Mouse (Mus musculus): Measurements from ENCODE around the gene Olfr23. TPM values are rescaled to one million over a fixed set of nuclear protein-coding genes. Genes with fewer than 3 reads are reported as not detected.
"Not testable (repeated sequence)": the region's sequence is repeated elsewhere in the genome, so short reads cannot be mapped to it uniquely, and the experiment has no call there.

Olfr23 gene
- polyA plus RNA-seq (2015; fragmentation: Nextera tagmentation; extraction: Ambion mirVana), result not detected in 2 replicates

DNA sequence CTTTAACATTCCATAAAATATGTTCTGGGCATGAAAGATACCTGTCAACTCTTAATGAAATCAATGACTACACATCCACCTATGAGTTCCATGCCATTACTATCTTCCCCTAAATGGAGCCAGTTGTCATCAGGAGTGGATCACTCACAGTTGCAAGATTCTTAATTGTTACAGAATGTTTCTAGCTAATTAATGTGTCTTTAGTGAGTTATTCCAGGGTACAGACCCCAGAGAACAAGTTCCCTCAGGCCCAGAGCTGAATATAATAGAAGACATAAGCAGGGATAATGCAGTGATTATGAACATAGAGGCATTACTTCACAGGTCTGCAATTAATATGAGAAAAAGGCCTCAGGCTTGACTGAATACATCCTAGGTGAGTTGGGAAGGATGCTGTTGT lies at the start of gene Olfr23:
Olfr23 (plus strand) TSS at position 301 of the 400 bp plus-strand sequence.
- Histone ChIP-seq H3K4me1 (ENCODE audit: control insufficient read depth, insufficient read depth, low read depth, low read length) (no peaks in the 10 kb centered on the region), H3K27ac (ENCODE audit: low read depth, low read length) (no peak within 1 kb of the TSS), H3K4me3 (ENCODE audit: low read length) (no peak within 1 kb of the TSS), H3K9ac (ENCODE audit: low read depth, low read length) (no peak within 1 kb of the TSS), H3K27me3 (replicated peaks; ENCODE audit: control insufficient read depth, insufficient read depth, low read length) (no peaks in the 10 kb centered on the region), H3K4me2 (ENCODE audit: low read length) (no peak within 1 kb of the TSS), H3K9me3 (ENCODE audit: control insufficient read depth, low read length) (no peaks in the 10 kb centered on the region; the same call in 1 of the 2 replicates), H3K36me3 (ENCODE audit: control insufficient read depth, insufficient read depth, low read length) (no peaks in the 10 kb centered on the region)
- ATAC-seq, result no peak

DNA sequence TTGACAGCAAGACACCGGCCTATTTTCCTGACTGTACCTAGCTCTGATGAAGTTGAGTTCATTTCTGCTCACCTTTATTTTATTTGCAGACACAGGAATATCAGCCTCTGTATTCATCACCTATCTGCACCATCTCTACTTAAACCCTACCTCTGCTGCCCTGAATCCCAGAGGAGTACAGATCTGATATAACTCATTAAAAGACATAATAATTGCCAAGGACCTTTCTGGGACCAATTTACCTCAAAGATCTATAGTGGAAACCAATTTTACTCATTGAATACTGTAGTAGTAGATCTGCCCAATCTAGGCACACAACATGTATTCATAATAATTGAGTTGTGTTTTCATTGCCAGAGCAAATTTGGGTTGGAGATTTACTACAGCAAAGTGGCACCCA lies 45.8 kb upstream of the Olfr23 start, which contains the start of gene Olfr394:
Olfr394 (minus strand) TSS at position 101 of the 400 bp plus-strand sequence.
- H3K9me3 ChIP-seq (ENCODE audit: control insufficient read depth, low read length), result 0 out of 2 replicates have a peak, but pooled peaks cover 8% of the 10 kb centered on the region
- no peaks in the 10 kb centered on the region for H3K4me1 ChIP-seq (ENCODE audit: control insufficient read depth, insufficient read depth, low read depth, low read length)
- ATAC-seq, result no peak
- no peak within 1 kb of the TSS for H3K27ac ChIP-seq (ENCODE audit: low read depth, low read length)
- 89% methylated on average over 1 of the region's 1 CpGs for WGBS
- no peak within 1 kb of the TSS for H3K9ac ChIP-seq (ENCODE audit: low read depth, low read length)
- H3K27me3 ChIP-seq (replicated peaks; ENCODE audit: control insufficient read depth, insufficient read depth, low read length), result no peaks in the 10 kb centered on the region
- no peaks in the 10 kb centered on the region for H3K36me3 ChIP-seq (ENCODE audit: control insufficient read depth, insufficient read depth, low read length)
- no peak within 1 kb of the TSS for H3K4me3 ChIP-seq (ENCODE audit: low read length)
- H3K4me2 ChIP-seq (ENCODE audit: low read length), result no peak within 1 kb of the TSS

GRCm38 (mm10) chr11:73909199-73909598 lies 27.3 kb upstream of the Olfr23 start, which contains the start of gene Olfr395:
TSS of gene Olfr395 (minus strand) at chr11:73909299.
- H3K4me1 ChIP-seq (ENCODE audit: control insufficient read depth, insufficient read depth, low read depth, low read length); H3K36me3 ChIP-seq (ENCODE audit: control insufficient read depth, insufficient read depth, low read length); H3K9me3 ChIP-seq (ENCODE audit: control insufficient read depth, low read length); H3K4me3 ChIP-seq (ENCODE audit: low read length); H3K9ac ChIP-seq (ENCODE audit: low read depth, low read length); H3K27ac ChIP-seq (ENCODE audit: low read depth, low read length); ATAC-seq; H3K4me2 ChIP-seq (ENCODE audit: low read length); H3K27me3 ChIP-seq (replicated peaks; ENCODE audit: control insufficient read depth, insufficient read depth, low read length): not testable (repeated sequence)
- 80% methylated on average over 4 of the region's 4 CpGs for WGBS

DNA sequence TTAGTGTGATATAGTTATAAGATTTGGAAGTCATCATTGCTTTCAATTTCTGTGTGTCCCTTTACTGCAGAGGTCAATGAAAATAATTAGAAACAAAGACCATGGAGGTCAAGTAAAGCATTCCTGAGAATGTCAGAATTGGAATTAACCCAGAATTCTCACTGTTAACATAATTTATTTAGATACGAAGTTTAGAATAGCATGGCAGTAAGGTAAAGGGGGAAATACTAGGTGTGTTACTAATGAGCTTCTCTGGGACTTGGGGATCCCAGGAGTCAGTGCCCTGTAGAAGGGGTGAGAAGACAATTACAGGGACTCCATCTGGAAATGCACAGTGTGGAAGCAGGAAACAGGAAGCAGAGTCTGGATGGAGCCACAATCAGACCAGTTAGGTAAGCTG lies 24.0 kb downstream of the Olfr23 start, which contains the start of gene Olfr397:
Olfr397 (plus strand) TSS at position 301 of the 400 bp plus-strand sequence.
- WGBS, result 78% methylated on average over 1 of the region's 1 CpGs
- Histone ChIP-seq H3K4me2 (ENCODE audit: low read length) (no peak within 1 kb of the TSS), H3K27me3 (replicated peaks; ENCODE audit: control insufficient read depth, insufficient read depth, low read length) (no peaks in the 10 kb centered on the region), H3K4me3 (ENCODE audit: low read length) (no peak within 1 kb of the TSS), H3K27ac (ENCODE audit: low read depth, low read length) (no peak within 1 kb of the TSS), H3K36me3 (ENCODE audit: control insufficient read depth, insufficient read depth, low read length) (no peaks in the 10 kb centered on the region), H3K9me3 (ENCODE audit: control insufficient read depth, low read length) (peaks cover 12% of the 10 kb centered on the region), H3K9ac (ENCODE audit: low read depth, low read length) (no peak within 1 kb of the TSS), H3K4me1 (ENCODE audit: control insufficient read depth, insufficient read depth, low read depth, low read length) (no peaks in the 10 kb centered on the region)
- ATAC-seq, result no peak

GRCm38 (mm10) chr11:73990307-73990706 lies 53.8 kb downstream of the Olfr23 start, which contains the start of gene Olfr398:
TSS of gene Olfr398 (minus strand) at chr11:73990407.
- Histone ChIP-seq H3K36me3 (ENCODE audit: control insufficient read depth, insufficient read depth, low read length) (no peaks in the 10 kb centered on the region), H3K27ac (ENCODE audit: low read depth, low read length) (no peak within 1 kb of the TSS), H3K4me1 (ENCODE audit: control insufficient read depth, insufficient read depth, low read depth, low read length) (no peaks in the 10 kb centered on the region), H3K9me3 (ENCODE audit: control insufficient read depth, low read length) (peaks cover 22% of the 10 kb centered on the region), H3K9ac (ENCODE audit: low read depth, low read length) (no peak within 1 kb of the TSS), H3K27me3 (replicated peaks; ENCODE audit: control insufficient read depth, insufficient read depth, low read length) (no peaks in the 10 kb centered on the region), H3K4me3 (ENCODE audit: low read length) (no peak within 1 kb of the TSS), H3K4me2 (ENCODE audit: low read length) (no peak within 1 kb of the TSS)
- ATAC-seq, result no peak

Other genes starting within 250 kb of the Olfr23 start
- not detected in 2 replicates for gene Zfp735, start 247.9 kb upstream of the Olfr23 start, polyA plus RNA-seq (2015; fragmentation: Nextera tagmentation; extraction: Ambion mirVana)
- gene Olfr389, start 156.0 kb upstream of the Olfr23 start, polyA plus RNA-seq (2015; fragmentation: Nextera tagmentation; extraction: Ambion mirVana), result not detected in 2 replicates
- gene Olfr390, start 153.7 kb upstream of the Olfr23 start, polyA plus RNA-seq (2015; fragmentation: Nextera tagmentation; extraction: Ambion mirVana), result not detected in 2 replicates
- gene Olfr391-ps, start 133.6 kb upstream of the Olfr23 start, polyA plus RNA-seq (2015; fragmentation: Nextera tagmentation; extraction: Ambion mirVana), result not detected in 2 replicates
- not detected in 2 replicates for gene Olfr392, start 119.6 kb upstream of the Olfr23 start, polyA plus RNA-seq (2015; fragmentation: Nextera tagmentation; extraction: Ambion mirVana)
- not detected in 2 replicates for gene Olfr393, start 85.2 kb upstream of the Olfr23 start, polyA plus RNA-seq (2015; fragmentation: Nextera tagmentation; extraction: Ambion mirVana)
- not detected in 2 replicates for gene Olfr394, start 45.9 kb upstream of the Olfr23 start, polyA plus RNA-seq (2015; fragmentation: Nextera tagmentation; extraction: Ambion mirVana)
- not detected in 2 replicates for gene Olfr395, start 27.4 kb upstream of the Olfr23 start, polyA plus RNA-seq (2015; fragmentation: Nextera tagmentation; extraction: Ambion mirVana)
- gene Olfr397, start 24.1 kb downstream of the Olfr23 start, polyA plus RNA-seq (2015; fragmentation: Nextera tagmentation; extraction: Ambion mirVana), result not detected in 2 replicates
- not detected in 2 replicates for gene Olfr398, start 53.7 kb downstream of the Olfr23 start, polyA plus RNA-seq (2015; fragmentation: Nextera tagmentation; extraction: Ambion mirVana)
- gene Olfr139, start 119.9 kb downstream of the Olfr23 start, polyA plus RNA-seq (2015; fragmentation: Nextera tagmentation; extraction: Ambion mirVana), result not detected in 2 replicates
- gene Olfr399, start 119.9 kb downstream of the Olfr23 start, polyA plus RNA-seq (2015; fragmentation: Nextera tagmentation; extraction: Ambion mirVana), result not detected in 2 replicates
- not detected in 2 replicates for gene Zfp616, start 133.3 kb downstream of the Olfr23 start, polyA plus RNA-seq (2015; fragmentation: Nextera tagmentation; extraction: Ambion mirVana)
- gene Olfr401, start 177.0 kb downstream of the Olfr23 start, polyA plus RNA-seq (2015; fragmentation: Nextera tagmentation; extraction: Ambion mirVana), result not detected in 2 replicates
- not detected in 2 replicates for gene Olfr402, start 216.9 kb downstream of the Olfr23 start, polyA plus RNA-seq (2015; fragmentation: Nextera tagmentation; extraction: Ambion mirVana)
- gene Olfr403, start 249.6 kb downstream of the Olfr23 start, polyA plus RNA-seq (2015; fragmentation: Nextera tagmentation; extraction: Ambion mirVana), result not detected in 2 replicates

All from hindbrain, embryonic 16.5 days (tissue).